Mouse (Mus musculus): ENCODE results near the gene Osbpl6. TPM values are rescaled to one million over a fixed set of nuclear protein-coding genes. Genes with fewer than 3 reads are reported as not detected.

The Osbpl6 gene
- total RNA-seq (2023) = under 1 TPM in 1 of 2 experiments, not detected in 1; 0.33 TPM

DNA sequence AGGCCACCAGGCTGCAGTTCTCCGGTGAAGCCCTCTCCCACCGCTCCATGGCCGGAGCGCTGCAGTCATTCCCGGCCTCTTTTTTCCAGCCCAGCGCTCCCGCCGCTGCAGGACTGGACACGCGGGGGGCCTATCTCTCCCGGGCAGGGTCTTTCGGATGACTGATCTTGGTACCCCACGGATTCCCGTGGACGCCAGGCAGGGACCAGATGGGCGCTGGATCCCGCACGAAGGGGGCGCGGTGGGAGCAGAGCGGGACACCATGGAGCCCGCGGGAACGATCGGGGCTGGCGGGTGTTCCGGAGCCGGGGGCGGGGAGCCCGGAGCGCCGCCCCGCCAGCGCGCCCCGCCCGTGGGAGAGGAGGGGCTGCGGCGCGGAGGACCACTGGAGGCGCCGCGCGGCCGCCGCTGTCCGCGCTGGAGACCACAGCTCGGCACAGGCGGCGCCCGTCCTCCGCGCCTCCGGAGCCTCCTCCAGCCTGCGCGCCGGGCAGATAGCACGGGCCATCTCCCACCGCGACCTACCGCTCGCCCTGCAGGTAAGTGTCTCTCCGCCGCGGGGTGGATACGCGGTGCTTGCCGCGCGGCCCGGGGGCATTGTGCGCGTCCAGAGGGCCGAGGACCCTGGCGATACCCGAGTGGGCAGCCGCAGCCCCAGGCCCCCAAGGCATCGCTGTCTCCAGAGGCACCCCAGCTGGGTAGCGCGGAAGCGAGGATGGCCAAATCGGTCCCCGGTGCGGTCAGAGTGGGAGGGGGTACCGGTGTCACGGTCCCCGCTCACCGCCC is at the start of gene Osbpl6:
Osbpl6 (plus strand) TSS at position 358 of the 786 bp plus-strand sequence.

DNA sequence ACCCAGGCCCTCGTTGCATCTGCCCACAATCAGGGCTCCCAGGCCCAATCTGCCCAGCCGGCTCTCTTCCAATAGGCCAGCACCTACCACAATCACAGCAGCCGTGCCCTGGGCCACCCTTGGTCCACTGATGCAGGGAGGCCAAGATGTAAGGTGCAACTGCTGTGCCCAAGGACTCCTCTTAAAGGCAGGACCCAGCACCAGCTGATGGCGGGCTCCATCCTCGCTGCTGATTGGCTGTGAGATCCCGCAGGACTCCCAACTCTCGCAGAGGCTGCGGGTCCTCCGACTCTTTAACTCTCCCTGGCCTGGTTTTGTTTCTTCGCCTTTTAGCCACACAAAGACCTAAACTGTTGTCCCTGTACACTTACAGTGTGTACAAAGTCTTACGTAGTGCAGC is 46.1 kb upstream of the Osbpl6 start, which contains the start of gene Cyct:
Cyct (minus strand) TSS at position 225 of the 400 bp plus-strand sequence.

DNA sequence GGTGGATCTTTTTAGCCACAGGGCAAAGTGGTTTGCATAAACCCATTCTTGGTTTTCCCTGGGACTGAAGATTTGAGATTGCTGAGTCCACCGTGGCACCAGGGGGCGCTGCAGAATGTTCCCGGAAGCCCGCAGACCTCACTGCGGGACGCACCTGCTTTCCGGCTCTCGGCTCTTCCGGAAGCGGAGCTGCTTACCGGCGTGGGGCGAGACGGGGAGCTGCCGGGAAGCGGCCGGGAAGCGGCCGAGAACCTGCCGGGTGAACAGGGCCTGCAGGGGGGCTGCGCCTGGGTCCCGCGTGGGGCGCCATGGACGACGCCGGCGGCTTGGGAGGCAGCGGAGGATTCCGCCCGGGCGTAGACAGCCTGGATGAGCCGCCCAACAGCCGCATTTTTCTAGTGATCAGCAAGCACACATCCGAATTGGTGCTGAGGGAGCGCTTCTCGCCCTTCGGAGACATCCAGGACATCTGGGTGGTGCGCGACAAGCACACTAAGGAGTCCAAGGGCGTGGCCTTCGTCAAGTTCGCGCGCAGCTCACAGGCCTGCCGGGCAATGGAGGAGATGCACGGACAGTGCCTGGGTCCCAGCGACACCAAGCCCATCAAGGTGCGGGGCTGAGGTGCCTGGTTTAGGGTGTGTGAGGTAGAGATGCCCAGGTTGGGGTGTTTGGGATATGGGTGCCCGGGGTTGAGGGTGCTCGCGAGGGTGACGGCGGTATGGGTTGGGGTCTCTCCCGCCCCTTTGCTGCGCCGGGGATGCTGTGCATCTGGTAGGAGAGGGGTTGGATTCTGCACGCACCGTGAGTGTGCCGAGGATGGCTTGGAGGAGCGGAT is 36.3 kb upstream of the Osbpl6 start, which contains the start of gene Rbm45:
Rbm45 (plus strand) TSS at position 164 of the 835 bp plus-strand sequence.

DNA sequence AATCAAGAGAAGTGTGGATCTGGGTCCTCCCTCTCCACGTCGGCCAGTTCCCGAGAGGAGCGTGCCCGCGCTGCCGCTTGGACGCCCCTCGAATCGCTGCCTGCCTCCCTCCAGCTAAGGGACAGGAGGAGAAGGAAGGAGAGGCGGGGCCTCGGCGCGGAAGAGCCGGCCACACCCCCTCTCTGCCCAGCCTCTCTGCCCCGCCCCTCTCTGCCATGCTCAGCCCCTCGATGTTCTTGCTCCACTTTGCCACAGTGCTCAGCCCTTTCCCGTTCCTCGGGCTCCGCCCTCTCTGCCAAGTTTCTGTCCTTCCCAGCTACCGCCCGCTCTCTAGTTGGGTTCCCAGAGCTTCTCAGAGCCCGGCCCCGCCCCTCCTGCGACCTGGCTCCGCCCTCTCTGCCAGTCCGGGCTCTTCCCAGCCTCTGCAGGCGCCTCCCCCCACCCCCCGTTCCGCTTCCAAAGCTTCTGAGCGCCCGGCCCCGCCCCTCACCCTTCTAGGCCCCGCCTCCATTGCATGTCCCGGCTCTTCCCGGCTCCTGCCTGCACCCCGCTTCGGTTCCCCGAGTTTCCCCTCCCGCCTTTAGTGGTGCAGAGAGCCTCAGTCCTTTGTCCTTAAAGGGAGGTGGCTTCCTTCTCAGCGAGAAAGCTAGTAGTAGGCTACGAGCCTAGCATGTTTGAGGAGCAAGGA is 241.7 kb downstream of the Osbpl6 start, which contains the start of the genes Prkra and Pjvk:
Prkra (minus strand) TSS at position 133 of the 688 bp plus-strand sequence.
Pjvk (plus strand) TSS at position 594 of the 688 bp plus-strand sequence.

Other genes with a start within 250 kb of the Osbpl6 start
- gene Pde11a, start 67.7 kb upstream of the Osbpl6 start, total RNA-seq (2023) = under 1 TPM in 1 of 2 experiments, not detected in 1; 0.39 TPM
- gene Cyct, start 46.1 kb upstream of the Osbpl6 start, total RNA-seq (2023) = not detected
- gene Rbm45, start 36.5 kb upstream of the Osbpl6 start, total RNA-seq (2023) = 10 to 100 TPM; 36.8 to 39.2 TPM
- 1 to 10 TPM; 2.8 to 3.4 TPM for gene Prkra, start 241.5 kb downstream of the Osbpl6 start, total RNA-seq (2023)
- gene Pjvk, start 242.0 kb downstream of the Osbpl6 start, total RNA-seq (2023) = not detected

All from B cell, adult 67 days (primary cell).